Mouse (Mus musculus) forebrain, embryonic 15.5 days (tissue): ENCODE measurements around the gene BC003965. TPM values are rescaled to one million over a fixed set of nuclear protein-coding genes. Genes with fewer than 3 reads are reported as not detected.

ENCODE experiments used
- polyA plus RNA-seq: library from polyadenylated mRNA; unstranded; fragments of >200 nt; fragmentation: Nextera tagmentation; extraction: Ambion mirVana; gene quantifications from 2 replicates; pipeline ENCODE4 v1.2.1, GENCODE M21; 2015

BC003965 gene
- polyA plus RNA-seq, 1 experiment from 2014 or later: 35.7 TPM

Other genes with a start within 250 kb of the BC003965 start
- 89.4 and 90.6 TPM in 2 replicates for gene Mapk8ip3, start 247.6 kb upstream of the BC003965 start, polyA plus RNA-seq
- 101 and 114 TPM in 2 replicates for gene Jpt2, start 223.9 kb upstream of the BC003965 start, polyA plus RNA-seq
- 7.6 and 8.5 TPM in 2 replicates for gene Cramp1l, start 168.8 kb upstream of the BC003965 start, polyA plus RNA-seq
- gene Ift140, start 168.5 kb upstream of the BC003965 start, polyA plus RNA-seq: 24.0 and 25.4 TPM in 2 replicates
- 10.5 and 11.5 TPM in 2 replicates for gene Tmem204, start 101.0 kb upstream of the BC003965 start, polyA plus RNA-seq
- 54.6 and 57.2 TPM in 2 replicates for gene Telo2, start 68.6 kb upstream of the BC003965 start, polyA plus RNA-seq
- not detected in 2 replicates for gene Ptx4, start 63.8 kb upstream of the BC003965 start, polyA plus RNA-seq
- 28.8 and 30.4 TPM in 2 replicates for gene Clcn7, start 51.2 kb upstream of the BC003965 start, polyA plus RNA-seq
- not detected in 2 replicates for gene Ccdc154, start 22.1 kb upstream of the BC003965 start, polyA plus RNA-seq
- not detected in 2 replicates for gene Gm38655, start 9.1 kb upstream of the BC003965 start, polyA plus RNA-seq
- 10.6 and 14.2 TPM in 2 replicates for gene Unkl, start 3.8 kb downstream of the BC003965 start, polyA plus RNA-seq
- 85.5 and 85.7 TPM in 2 replicates for gene Gnptg, start 55.6 kb downstream of the BC003965 start, polyA plus RNA-seq
- gene Tsr3, start 55.6 kb downstream of the BC003965 start, polyA plus RNA-seq: 66.2 and 69.2 TPM in 2 replicates
- gene Baiap3, start 71.8 kb downstream of the BC003965 start, polyA plus RNA-seq: 7.2 and 10.1 TPM in 2 replicates
- gene Ube2i, start 90.1 kb downstream of the BC003965 start, polyA plus RNA-seq: 680 and 683 TPM in 2 replicates
- gene Prss34, start 113.8 kb downstream of the BC003965 start, polyA plus RNA-seq: 0.18 TPM in 1 of 2 replicates, not detected in the other
- not detected in 2 replicates for gene Prss28, start 124.1 kb downstream of the BC003965 start, polyA plus RNA-seq
- not detected in 2 replicates for gene Prss29, start 134.1 kb downstream of the BC003965 start, polyA plus RNA-seq
- not detected in 2 replicates for gene Tpsab1, start 161.0 kb downstream of the BC003965 start, polyA plus RNA-seq
- not detected in 2 replicates for gene Tpsb2, start 181.8 kb downstream of the BC003965 start, polyA plus RNA-seq
- gene Tpsg1, start 184.7 kb downstream of the BC003965 start, polyA plus RNA-seq: 0.77 and 0.94 TPM in 2 replicates
- gene Cacna1h, start 249.2 kb downstream of the BC003965 start, polyA plus RNA-seq: 13.8 and 15.8 TPM in 2 replicates